Mouse (Mus musculus) heart, postnatal 0 days (tissue): ENCODE results near the gene Ctbs. TPM values are rescaled to one million over a fixed set of nuclear protein-coding genes. Genes with fewer than 3 reads are reported as not detected.

ENCODE experiments used
- ATAC-seq: fragments of 200-750 bp; cut with Nextera tagmentation; 2 replicates; pipeline ENCODE4 v1.8.0; 2017; ENCODE audit warnings: low read depth, moderate number of reproducible peaks, moderate library complexity; ENCODE audit not compliant: insufficient read depth
- DNase-seq: peaks from one replicate; pipeline ENCODE4 v3.0.0-alpha.2; 2016; ENCODE audit warnings: low spot score
- H3K27ac ChIP-seq: fragments of 300-500 bp; sonication (generic); 2 replicates; pipeline ENCODE4 v1.5.1; 2014; ENCODE audit warnings: low read depth, mild to moderate bottlenecking
- H3K27me3 ChIP-seq: fragments of 300-500 bp; sonication (generic); 2 replicates; pipeline ENCODE4 v1.6.1; 2014; ENCODE audit warnings: low read length, mixed read lengths; ENCODE audit not compliant: control insufficient read depth, insufficient read depth
- H3K36me3 ChIP-seq: fragments of 300-500 bp; sonication (generic); replicated peaks from 2 replicates; pipeline ENCODE4 v1.6.1; 2014; ENCODE audit warnings: low read length, mixed read lengths; ENCODE audit not compliant: control insufficient read depth, insufficient read depth
- H3K4me1 ChIP-seq: fragments of 300-500 bp; sonication (generic); 2 replicates; pipeline ENCODE4 v1.6.1; 2014; ENCODE audit warnings: antibody characterized with exemption; ENCODE audit not compliant: control insufficient read depth, insufficient read depth
- H3K4me2 ChIP-seq: fragments of 300-500 bp; sonication (generic); 2 replicates; pipeline ENCODE4 v1.6.1; 2014; ENCODE audit warnings: low read depth, mild to moderate bottlenecking, low read length, moderate library complexity
- H3K4me3 ChIP-seq: fragments of 300-500 bp; sonication (generic); 2 replicates; pipeline ENCODE4 v1.5.1; 2014; ENCODE audit warnings: low read depth, low read length
- H3K9ac ChIP-seq: fragments of 300-500 bp; sonication (generic); replicated peaks from 2 replicates; pipeline ENCODE4 v1.6.1; 2014; ENCODE audit warnings: low read depth, low read length, mixed read lengths
- H3K9me3 ChIP-seq: fragments of 300-500 bp; sonication (generic); replicated peaks from 2 replicates; pipeline ENCODE4 v1.6.1; 2016; ENCODE audit warnings: low read length; ENCODE audit not compliant: control insufficient read depth
- CTCF ChIP-seq: IDR thresholded peaks from 2 replicates; pipeline ENCODE4 v1.5.1; 2016; ENCODE audit warnings: antibody characterized with exemption, control low read depth, low read depth
- EP300 ChIP-seq: IDR thresholded peaks from 2 replicates; pipeline ENCODE4 v1.6.1; 2016; ENCODE audit warnings: antibody characterized with exemption, low read depth
- WGBS: fragments of 180-500 bp; shearing (Covaris S2); extraction: QIAGEN DNeasy Blood & Tissue Kit; methylation state at CpG from one replicate; pipeline ENCODE4 v1.1.7; 2014; 5-methylcytosine and 5-hydroxymethylcytosine counted together
- polyA plus RNA-seq: library from polyadenylated mRNA; unstranded; fragments of >200 nt; fragmentation: Nextera tagmentation; extraction: Ambion mirVana; gene quantifications from 2 replicates; pipeline ENCODE4 v1.2.1, GENCODE M21; 2015
- total RNA-seq: library from RNA; depleted of rRNA; stranded (reverse); fragments of >200 nt; gene quantifications from 2 replicates; pipeline ENCODE4 v1.2.3, GENCODE M21; 2014; ENCODE audit warnings: low replicate concordance

Gene Ctbs
- total and polyA plus RNA-seq, 2 experiments from 2014 or later = 4.2 to 6.6 TPM

DNA sequence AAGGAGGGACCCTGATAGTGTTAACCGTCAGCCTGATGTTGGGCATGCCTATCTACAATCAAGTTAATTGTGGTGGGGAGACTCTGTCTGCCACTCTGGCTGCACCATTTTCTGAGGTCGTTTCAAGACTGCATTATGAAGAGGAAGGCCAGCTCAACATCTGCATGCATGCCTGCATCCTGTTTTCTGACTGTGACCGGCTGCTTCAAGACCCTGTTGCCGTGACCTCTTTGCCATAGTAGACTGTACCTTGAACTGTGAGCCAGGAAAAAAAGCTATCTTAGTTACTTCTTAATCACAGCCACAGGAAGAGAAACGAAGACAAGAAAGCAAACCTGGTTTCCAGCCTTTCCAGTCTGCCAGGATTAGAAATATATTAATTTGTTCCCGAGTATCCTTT is 626 bp upstream of the Ctbs start:
- Histone ChIP-seq H3K4me1 (peaks cover 8% of the 10 kb centered on the region), H3K27me3 (no peaks in the 10 kb centered on the region), H3K36me3 (no peaks in the 10 kb centered on the region), H3K4me3 (no peak overlapping the region), H3K9me3 (no peaks in the 10 kb centered on the region), H3K27ac (no peak overlapping the region), H3K4me2 (no peak overlapping the region), H3K9ac (no peak overlapping the region)
- TF ChIP-seq EP300 (no peak), CTCF (no peak)
- ATAC-seq = no peak
- no peak for DNase-seq
- WGBS = 53% methylated on average over 6 of the region's 6 CpGs

- DNase-seq = peak; percentile 93
- H3K9me3 ChIP-seq = no peaks in the 10 kb centered on the region
- TF ChIP-seq CTCF (peak; percentile 30), EP300 (no peak)
- peak overlapping the region; percentile 70 for H3K4me2 ChIP-seq
- peak overlapping the region; percentile 85 for H3K27ac ChIP-seq
- peaks cover 8% of the 10 kb centered on the region for H3K4me1 ChIP-seq
- ATAC-seq = peak; percentile 100
- H3K27me3 ChIP-seq = no peaks in the 10 kb centered on the region
- peak overlapping the region; percentile 71 for H3K9ac ChIP-seq
- H3K36me3 ChIP-seq = peaks cover 7% of the 10 kb centered on the region; the same call in 1 of the 2 replicates
- under 1% methylated on average over 29 of the region's 29 CpGs for WGBS
- peak overlapping the region; percentile 68 for H3K4me3 ChIP-seq
These were observed 811 bp downstream of the Ctbs start for GRCm38 (mm10) chr3:146450371-146450841.

DNA sequence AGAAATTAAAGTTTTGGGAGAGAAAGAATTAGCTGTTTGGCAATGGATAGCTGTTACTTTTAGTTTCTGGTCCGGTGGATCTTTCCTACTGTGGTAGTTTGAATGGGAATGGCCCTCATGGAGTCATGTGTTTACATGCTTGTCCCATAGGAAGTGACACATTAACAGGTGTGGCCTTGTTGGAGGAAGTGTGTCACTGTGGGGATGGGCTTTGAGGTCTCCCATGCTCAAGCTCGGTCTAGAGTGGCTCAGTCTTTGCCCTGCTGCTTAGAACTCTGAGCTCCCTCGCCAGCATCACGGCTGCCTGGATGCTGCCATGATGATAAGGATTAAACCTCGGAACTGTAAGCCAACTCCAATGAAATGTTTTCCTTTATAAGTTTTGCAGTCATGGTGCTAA is 1.8 kb downstream of the Ctbs start:
- WGBS = 83% methylated on average over 5 of the region's 5 CpGs
- H3K9me3 ChIP-seq = no peaks in the 10 kb centered on the region
- peaks cover 8% of the 10 kb centered on the region for H3K4me1 ChIP-seq
- H3K4me2 ChIP-seq = peak overlapping the region; percentile 70; the same call in 1 of the 2 replicates
- DNase-seq (no peak), ATAC-seq (no peak)
- no peak overlapping the region for H3K9ac ChIP-seq
- H3K36me3 ChIP-seq = peaks cover 11% of the 10 kb centered on the region; the same call in 1 of the 2 replicates
- no peak overlapping the region for H3K27ac ChIP-seq
- no peak overlapping the region for H3K4me3 ChIP-seq
- TF ChIP-seq CTCF = no peak
- TF ChIP-seq EP300 = no peak
- H3K27me3 ChIP-seq = no peaks in the 10 kb centered on the region

DNA sequence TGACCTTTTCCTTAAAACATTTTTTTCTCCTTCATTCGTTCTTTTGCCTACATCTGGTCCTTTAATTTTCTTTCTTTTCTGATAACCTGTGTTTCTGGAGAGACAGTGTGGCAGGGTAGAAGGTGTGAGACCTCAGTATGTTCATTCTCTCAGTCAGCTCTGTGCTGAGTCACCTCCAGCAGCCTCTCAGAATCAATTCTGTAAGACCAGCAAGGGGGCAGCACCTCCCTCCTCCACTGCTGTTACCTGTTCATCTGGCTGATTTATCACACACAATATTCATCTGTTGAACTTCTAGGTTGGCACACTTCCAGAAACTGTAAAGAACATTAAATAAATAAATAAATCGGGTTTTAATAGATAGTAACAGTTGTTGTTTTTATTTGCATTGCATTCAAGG is 13.3 kb downstream of the Ctbs start:
- TF ChIP-seq CTCF = no peak
- no peak for TF ChIP-seq EP300
- 49% methylated on average over 2 of the region's 2 CpGs for WGBS
- 0 out of 2 replicates have a peak, but pooled peaks cover 9% of the 10 kb centered on the region for H3K36me3 ChIP-seq

DNA sequence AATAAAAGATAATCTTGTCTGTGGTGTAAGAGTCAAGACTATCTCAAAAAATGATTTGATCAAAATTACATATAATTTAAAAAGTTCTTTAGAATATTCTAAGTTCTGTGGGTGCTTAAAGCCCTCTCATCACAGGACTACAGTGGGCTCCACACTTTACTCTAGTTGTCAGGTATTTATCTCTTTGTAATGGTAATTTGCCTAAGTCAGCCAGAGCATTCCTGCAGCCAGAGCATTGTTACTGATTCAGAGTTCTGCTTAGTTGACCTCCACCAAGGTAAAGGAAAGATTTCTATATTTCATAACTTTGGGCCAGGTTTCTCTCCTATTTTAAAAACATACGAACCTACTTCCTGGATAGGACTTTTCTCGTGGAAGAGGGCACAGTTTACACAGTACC is 19.6 kb downstream of the Ctbs start:
- Histone ChIP-seq H3K27ac (no peak overlapping the region), H3K4me2 (no peak overlapping the region), H3K27me3 (no peaks in the 10 kb centered on the region), H3K36me3 (0 out of 2 replicates have a peak, but pooled peaks cover 8% of the 10 kb centered on the region), H3K9ac (no peak overlapping the region), H3K9me3 (no peaks in the 10 kb centered on the region), H3K4me1 (no peaks in the 10 kb centered on the region), H3K4me3 (no peak overlapping the region)
- 78% methylated on average over 2 of the region's 2 CpGs for WGBS
- ATAC-seq (no peak), DNase-seq (no peak)
- no peak for TF ChIP-seq EP300
- no peak for TF ChIP-seq CTCF

More for the DNA sequence above, 13.3 kb downstream of the Ctbs start:
- Histone ChIP-seq H3K4me1 (no peaks in the 10 kb centered on the region), H3K4me2 (no peak overlapping the region), H3K4me3 (no peak overlapping the region), H3K27me3 (no peaks in the 10 kb centered on the region), H3K9ac (no peak overlapping the region), H3K27ac (no peak overlapping the region), H3K9me3 (no peaks in the 10 kb centered on the region)
- no peak for ATAC-seq
- DNase-seq = no peak

GRCm38 (mm10) chr3:146472657-146473056 is 23.1 kb downstream of the Ctbs start:
- Histone ChIP-seq H3K4me1 (no peaks in the 10 kb centered on the region), H3K9ac (no peak overlapping the region), H3K27me3 (no peaks in the 10 kb centered on the region), H3K9me3 (no peaks in the 10 kb centered on the region), H3K4me3 (no peak overlapping the region), H3K36me3 (no peaks in the 10 kb centered on the region), H3K27ac (no peak overlapping the region), H3K4me2 (no peak overlapping the region)
- TF ChIP-seq CTCF (no peak), EP300 (no peak)
- DNase-seq = no peak
- WGBS = 77% methylated on average over 4 of the region's 4 CpGs
- ATAC-seq = no peak
